Mouse (Mus musculus) midbrain, postnatal 0 days (tissue): ENCODE results near the gene Gm28845. TPM values are rescaled to one million over a fixed set of nuclear protein-coding genes. Genes with fewer than 3 reads are reported as not detected.
A peak's percentile ranks its signal among the peaks of the same experiment; 100 is the strongest.

Experiments used
- ATAC-seq: fragments of 200-750 bp; cut with Nextera tagmentation; 2 replicates; pipeline ENCODE4 v1.8.0; 2017; ENCODE audit warnings: moderate number of reproducible peaks, mild to moderate bottlenecking, moderate TSS enrichment, moderate library complexity; ENCODE audit not compliant: low FRiP score
- DNase-seq: peaks from one replicate; pipeline ENCODE4 v3.0.0-alpha.2; 2015; ENCODE audit warnings: low spot score
- H3K27ac ChIP-seq: fragments of 300-500 bp; sonication (generic); 2 replicates; pipeline ENCODE4 v1.5.1; 2014; ENCODE audit warnings: low read depth, mild to moderate bottlenecking, low read length, mixed read lengths
- H3K27me3 ChIP-seq: fragments of 300-500 bp; sonication (generic); 2 replicates; pipeline ENCODE4 v1.6.1; 2014; ENCODE audit warnings: low read length, control low read depth, mixed read lengths; ENCODE audit not compliant: insufficient read depth
- H3K36me3 ChIP-seq: fragments of 300-500 bp; sonication (generic); 2 replicates; pipeline ENCODE4 v1.6.1; 2014; ENCODE audit warnings: low read length, control low read depth, mixed read lengths; ENCODE audit not compliant: insufficient read depth
- H3K4me1 ChIP-seq: fragments of 300-500 bp; sonication (generic); 2 replicates; pipeline ENCODE4 v1.6.1; 2014; ENCODE audit warnings: mild to moderate bottlenecking, control low read depth, antibody characterized with exemption, low read length, mixed read lengths; ENCODE audit not compliant: insufficient read depth
- H3K4me2 ChIP-seq: fragments of 300-500 bp; sonication (generic); 2 replicates; pipeline ENCODE4 v1.6.1; 2014; ENCODE audit warnings: low read depth, mild to moderate bottlenecking, low read length, mixed read lengths; ENCODE audit not compliant: poor library complexity, severe bottlenecking
- H3K4me3 ChIP-seq: fragments of 300-500 bp; sonication (generic); 2 replicates; pipeline ENCODE4 v1.5.1; 2014; ENCODE audit warnings: low read depth, mild to moderate bottlenecking, low read length, moderate library complexity
- H3K9ac ChIP-seq: fragments of 300-500 bp; sonication (generic); replicated peaks from 2 replicates; pipeline ENCODE4 v1.6.1; 2014; ENCODE audit warnings: mild to moderate bottlenecking, low read length, moderate library complexity, mixed read lengths; ENCODE audit not compliant: poor library complexity, severe bottlenecking
- H3K9me3 ChIP-seq: fragments of 300-500 bp; sonication (generic); 2 replicates; pipeline ENCODE4 v1.6.1; 2016; ENCODE audit warnings: low read length, control low read depth
- CTCF ChIP-seq: IDR thresholded peaks from 2 replicates; pipeline ENCODE4 v1.5.1; 2016; ENCODE audit warnings: antibody characterized with exemption, mild to moderate bottlenecking
- WGBS: fragments of 180-500 bp; shearing (Covaris S2); extraction: QIAGEN DNeasy Blood & Tissue Kit; methylation state at CpG from one replicate; pipeline ENCODE4 v1.1.7; 2014; 5-methylcytosine and 5-hydroxymethylcytosine counted together
- polyA plus RNA-seq: library from polyadenylated mRNA; unstranded; fragments of >200 nt; fragmentation: Nextera tagmentation; extraction: Ambion mirVana; gene quantifications from 2 replicates; pipeline ENCODE4 v1.2.1, GENCODE M21; 2015
- total RNA-seq: library from RNA; depleted of rRNA; stranded (reverse); fragments of >200 nt; gene quantifications from 2 replicates; pipeline ENCODE4 v1.2.3, GENCODE M21; 2014

Gene Gm28845
- total and polyA plus RNA-seq, 2 experiments from 2014 or later = 1.2 to 1.3 TPM

GRCm38 (mm10) chr1:65112031-65112806 is 7.1 kb downstream of the Gm28845 start:
- TF ChIP-seq CTCF = peak; percentile 96
- Histone ChIP-seq H3K27ac (no peak overlapping the region), H3K9ac (no peak overlapping the region), H3K9me3 (no peaks in the 10 kb centered on the region), H3K4me3 (0 out of 2 replicates have a peak overlapping the region, but pooled peaks have one; percentile 6), H3K4me2 (peak overlapping the region; percentile 28), H3K36me3 (no peaks in the 10 kb centered on the region), H3K4me1 (no peaks in the 10 kb centered on the region), H3K27me3 (no peaks in the 10 kb centered on the region)
- ATAC-seq = 0 out of 2 replicates have a peak, but pooled peaks have one; percentile 72
- 10% methylated on average over 8 of the region's 8 CpGs for WGBS
- DNase-seq = peak; percentile 92

GRCm38 (mm10) chr1:65109756-65110435 is 9.5 kb downstream of the Gm28845 start:
- H3K36me3 ChIP-seq = no peaks in the 10 kb centered on the region
- DNase-seq (no peak), ATAC-seq (no peak)
- no peak overlapping the region for H3K27ac ChIP-seq
- no peak overlapping the region for H3K4me3 ChIP-seq
- H3K4me1 ChIP-seq = no peaks in the 10 kb centered on the region
- WGBS = 81% methylated on average over 25 of the region's 25 CpGs
- H3K27me3 ChIP-seq = no peaks in the 10 kb centered on the region
- no peak overlapping the region for H3K9ac ChIP-seq
- H3K9me3 ChIP-seq = no peaks in the 10 kb centered on the region
- no peak for TF ChIP-seq CTCF
- H3K4me2 ChIP-seq = no peak overlapping the region

GRCm38 (mm10) chr1:65109196-65109595 is 10.2 kb downstream of the Gm28845 start:
- Histone ChIP-seq H3K4me2 (no peak overlapping the region), H3K36me3 (no peaks in the 10 kb centered on the region), H3K27ac (no peak overlapping the region), H3K9ac (no peak overlapping the region), H3K4me3 (no peak overlapping the region), H3K4me1 (no peaks in the 10 kb centered on the region), H3K9me3 (no peaks in the 10 kb centered on the region), H3K27me3 (no peaks in the 10 kb centered on the region)
- 96% methylated on average over 8 of the region's 8 CpGs for WGBS
- no peak for DNase-seq
- ATAC-seq = no peak
- TF ChIP-seq CTCF = no peak

GRCm38 (mm10) chr1:65107654-65108279 is 11.6 kb downstream of the Gm28845 start:
- H3K27me3 ChIP-seq = no peaks in the 10 kb centered on the region
- no peak overlapping the region for H3K9ac ChIP-seq
- no peaks in the 10 kb centered on the region for H3K4me1 ChIP-seq
- 92% methylated on average over 10 of the region's 10 CpGs for WGBS
- no peak for ATAC-seq
- no peak overlapping the region for H3K4me2 ChIP-seq
- no peak overlapping the region for H3K27ac ChIP-seq
- no peak for DNase-seq
- H3K9me3 ChIP-seq = no peaks in the 10 kb centered on the region
- H3K4me3 ChIP-seq = no peak overlapping the region
- H3K36me3 ChIP-seq = no peaks in the 10 kb centered on the region
- TF ChIP-seq CTCF = no peak

GRCm38 (mm10) chr1:65103273-65103672 is 16.1 kb downstream of the Gm28845 start, which contains the start of gene Cryga:
Gene Cryga (minus strand): TSS chr1:65103373.
- Histone ChIP-seq H3K4me3 (no peak within 1 kb of the TSS), H3K36me3 (no peaks in the 10 kb centered on the region), H3K4me2 (no peak within 1 kb of the TSS), H3K9ac (no peak within 1 kb of the TSS), H3K27ac (no peak within 1 kb of the TSS), H3K27me3 (no peaks in the 10 kb centered on the region), H3K9me3 (no peaks in the 10 kb centered on the region), H3K4me1 (no peaks in the 10 kb centered on the region)
- WGBS = 87% methylated on average over 11 of the region's 11 CpGs
- no peak for TF ChIP-seq CTCF
- ATAC-seq = no peak
- DNase-seq = no peak
